Mouse (Mus musculus): ENCODE data around the gene Lrp3.
"Not testable (repeated sequence)": the region's sequence is repeated elsewhere in the genome, so short reads cannot be mapped to it uniquely, and the experiment has no call there.

Lrp3 gene

GRCm38 (mm10) chr7:35215225-35215624 lies at the start of gene Lrp3:
Lrp3 (minus strand) TSS chr7:35215498.
- peak; percentile 84 for DNase-seq (ENCODE audit: low spot score)

- peak; percentile 28 for DNase-seq (ENCODE audit: low spot score)
Observed at GRCm38 (mm10) chr7:35264746-35265145, 49.4 kb upstream of the Lrp3 start.

- no peak for DNase-seq (ENCODE audit: low spot score)
Observed at GRCm38 (mm10) chr7:35263595-35264489, 48.5 kb upstream of the Lrp3 start.

GRCm38 (mm10) chr7:35259384-35259783 lies 44.1 kb upstream of the Lrp3 start:
- DNase-seq (ENCODE audit: low spot score), result no peak

GRCm38 (mm10) chr7:35258294-35258693 lies 43.0 kb upstream of the Lrp3 start:
- DNase-seq (ENCODE audit: low spot score), result no peak

- DNase-seq (ENCODE audit: low spot score), result peak; percentile 26
Observed at GRCm38 (mm10) chr7:35252041-35252558, 36.8 kb upstream of the Lrp3 start.

- DNase-seq (ENCODE audit: low spot score), result not testable (repeated sequence)
Observed at GRCm38 (mm10) chr7:35237935-35238334, 22.6 kb upstream of the Lrp3 start.

GRCm38 (mm10) chr7:35235308-35235707 lies 20.0 kb upstream of the Lrp3 start:
- peak; percentile 53 for DNase-seq (ENCODE audit: low spot score)

GRCm38 (mm10) chr7:35234361-35235245 lies 19.3 kb upstream of the Lrp3 start:
- peak; percentile 97 for DNase-seq (ENCODE audit: low spot score)

GRCm38 (mm10) chr7:35233861-35234260 lies 18.6 kb upstream of the Lrp3 start:
- no peak for DNase-seq (ENCODE audit: low spot score)

- DNase-seq (ENCODE audit: low spot score), result no peak
Observed at GRCm38 (mm10) chr7:35232796-35233455, 17.6 kb upstream of the Lrp3 start.

- no peak for DNase-seq (ENCODE audit: low spot score)
Observed at GRCm38 (mm10) chr7:35230333-35230732, 15.0 kb upstream of the Lrp3 start.

- no peak for DNase-seq (ENCODE audit: low spot score)
Observed at GRCm38 (mm10) chr7:35220694-35221365, 5.5 kb upstream of the Lrp3 start.

- no peak for DNase-seq (ENCODE audit: low spot score)
Observed at GRCm38 (mm10) chr7:35215731-35216130, 433 bp upstream of the Lrp3 start.

GRCm38 (mm10) chr7:35214442-35215222 lies 666 bp downstream of the Lrp3 start:
- no peak for DNase-seq (ENCODE audit: low spot score)

GRCm38 (mm10) chr7:35211791-35212190 lies 3.5 kb downstream of the Lrp3 start:
- DNase-seq (ENCODE audit: low spot score), result no peak

- no peak for DNase-seq (ENCODE audit: low spot score)
Observed at GRCm38 (mm10) chr7:35199755-35200154, 15.5 kb downstream of the Lrp3 start.

GRCm38 (mm10) chr7:35198981-35199754 lies 16.1 kb downstream of the Lrp3 start:
- DNase-seq (ENCODE audit: low spot score), result no peak

GRCm38 (mm10) chr7:35197022-35197421 lies 18.3 kb downstream of the Lrp3 start:
- DNase-seq (ENCODE audit: low spot score), result no peak

GRCm38 (mm10) chr7:35191276-35191675 lies 24.0 kb downstream of the Lrp3 start:
- DNase-seq (ENCODE audit: low spot score), result no peak
